Mouse (Mus musculus): ENCODE results near the gene Gm27029. TPM values are rescaled to one million over a fixed set of nuclear protein-coding genes. Genes with fewer than 3 reads are reported as not detected.

Gene Gm27029
- total and polyA plus RNA-seq, 2 experiments from 2014 or later: 2.2 to 6.4 TPM

DNA sequence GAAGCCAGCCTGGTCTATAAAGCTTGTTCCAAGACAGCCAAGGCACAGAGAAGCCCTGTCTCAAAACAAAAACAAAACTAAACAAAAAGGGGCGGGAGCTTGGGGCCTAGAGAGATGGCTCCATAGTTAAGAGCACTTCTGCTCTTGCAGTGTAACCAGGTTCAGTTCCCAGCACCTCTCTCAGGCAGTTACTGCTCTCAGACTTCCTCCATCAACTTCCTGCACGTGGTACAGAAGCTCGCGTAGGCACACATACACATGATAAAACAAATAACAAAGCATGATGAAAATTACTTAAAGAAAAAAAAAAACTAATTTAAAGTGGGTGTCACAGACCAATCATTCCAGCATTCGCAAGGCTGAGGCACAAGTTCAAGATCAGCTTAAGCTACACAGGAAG lies 4.4 kb downstream of the Gm27029 start:
- Histone ChIP-seq H3K27me3 (ENCODE audit: insufficient read depth, low read length) (no peaks in the 10 kb centered on the region), H3K9ac (replicated peaks; ENCODE audit: low read length) (no peak overlapping the region), H3K4me3 (ENCODE audit: low read length) (no peak overlapping the region), H3K4me1 (ENCODE audit: insufficient read depth, low read length) (peaks cover 10% of the 10 kb centered on the region; the same call in 1 of the 2 replicates), H3K36me3 (ENCODE audit: insufficient read depth, low read length) (no peaks in the 10 kb centered on the region), H3K9me3 (ENCODE audit: low read length) (no peaks in the 10 kb centered on the region), H3K4me2 (ENCODE audit: low read depth, low read length) (no peak overlapping the region), H3K27ac (no peak overlapping the region)
- DNase-seq (ENCODE audit: low spot score): no peak
- no peak for ATAC-seq
- no peak for TF ChIP-seq CTCF (IDR thresholded peaks at IDR 0.05; ENCODE audit: low read depth)
- WGBS: 89% methylated on average over 5 of the region's 5 CpGs

DNA sequence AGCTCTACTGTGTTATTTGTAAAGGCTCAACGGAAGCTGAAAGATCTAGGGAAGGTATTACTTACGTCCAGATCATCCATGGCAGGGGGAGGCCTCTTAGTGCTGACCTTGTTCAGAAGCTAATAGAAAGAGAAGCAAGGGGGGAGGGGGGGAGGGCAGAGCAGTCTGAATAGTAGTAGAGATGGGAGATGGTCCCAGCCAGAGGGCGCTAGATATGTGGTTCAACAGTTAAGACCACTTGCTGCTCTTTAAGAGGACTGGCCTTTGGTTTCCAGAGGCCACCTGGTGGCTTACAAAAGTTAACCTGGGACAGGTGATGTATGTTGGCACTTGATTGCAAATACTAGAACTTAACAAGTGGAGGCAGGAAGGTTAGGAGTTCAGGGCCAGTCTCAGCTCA lies 5.0 kb downstream of the Gm27029 start:
- peak; percentile 41 for DNase-seq (ENCODE audit: low spot score)
- WGBS: 27% methylated on average over 3 of the region's 3 CpGs
- Histone ChIP-seq H3K4me3 (ENCODE audit: low read length) (no peak overlapping the region), H3K27me3 (ENCODE audit: insufficient read depth, low read length) (no peaks in the 10 kb centered on the region), H3K4me1 (ENCODE audit: insufficient read depth, low read length) (peaks cover 10% of the 10 kb centered on the region; the same call in 1 of the 2 replicates), H3K27ac (no peak overlapping the region), H3K36me3 (ENCODE audit: insufficient read depth, low read length) (no peaks in the 10 kb centered on the region), H3K9ac (replicated peaks; ENCODE audit: low read length) (no peak overlapping the region), H3K4me2 (ENCODE audit: low read depth, low read length) (no peak overlapping the region), H3K9me3 (ENCODE audit: low read length) (no peaks in the 10 kb centered on the region)
- no peak for ATAC-seq
- peak; percentile 47 for TF ChIP-seq CTCF (IDR thresholded peaks at IDR 0.05; ENCODE audit: low read depth)

DNA sequence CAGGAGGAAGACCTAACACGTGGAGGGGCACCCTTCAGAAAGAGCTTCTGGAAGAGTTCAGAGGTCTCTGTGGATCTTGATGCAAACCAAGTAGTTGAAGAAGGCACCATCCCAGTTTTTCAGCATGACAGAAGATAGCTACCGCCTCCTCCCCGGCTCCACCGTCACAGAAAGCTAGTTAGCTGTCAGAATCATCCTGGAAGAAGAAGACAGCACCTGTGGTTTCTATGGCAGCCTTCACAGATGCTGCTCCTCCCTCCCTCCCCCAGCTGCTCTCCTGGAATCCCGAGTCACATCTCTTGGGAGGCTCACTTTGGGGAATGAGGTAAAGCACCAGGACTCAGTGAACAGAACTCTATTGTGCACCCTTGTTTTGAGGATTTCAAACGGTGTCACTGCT lies 5.6 kb downstream of the Gm27029 start:
- Histone ChIP-seq H3K27ac (no peak overlapping the region), H3K4me2 (ENCODE audit: low read depth, low read length) (no peak overlapping the region), H3K4me1 (ENCODE audit: insufficient read depth, low read length) (peaks cover 4% of the 10 kb centered on the region; the same call in 1 of the 2 replicates), H3K4me3 (ENCODE audit: low read length) (no peak overlapping the region), H3K9me3 (ENCODE audit: low read length) (no peaks in the 10 kb centered on the region), H3K27me3 (ENCODE audit: insufficient read depth, low read length) (no peaks in the 10 kb centered on the region), H3K9ac (replicated peaks; ENCODE audit: low read length) (no peak overlapping the region), H3K36me3 (ENCODE audit: insufficient read depth, low read length) (no peaks in the 10 kb centered on the region)
- ATAC-seq (no peak), DNase-seq (ENCODE audit: low spot score) (no peak)
- no peak for TF ChIP-seq CTCF (IDR thresholded peaks at IDR 0.05; ENCODE audit: low read depth)
- WGBS: 56% methylated on average over 6 of the region's 6 CpGs

DNA sequence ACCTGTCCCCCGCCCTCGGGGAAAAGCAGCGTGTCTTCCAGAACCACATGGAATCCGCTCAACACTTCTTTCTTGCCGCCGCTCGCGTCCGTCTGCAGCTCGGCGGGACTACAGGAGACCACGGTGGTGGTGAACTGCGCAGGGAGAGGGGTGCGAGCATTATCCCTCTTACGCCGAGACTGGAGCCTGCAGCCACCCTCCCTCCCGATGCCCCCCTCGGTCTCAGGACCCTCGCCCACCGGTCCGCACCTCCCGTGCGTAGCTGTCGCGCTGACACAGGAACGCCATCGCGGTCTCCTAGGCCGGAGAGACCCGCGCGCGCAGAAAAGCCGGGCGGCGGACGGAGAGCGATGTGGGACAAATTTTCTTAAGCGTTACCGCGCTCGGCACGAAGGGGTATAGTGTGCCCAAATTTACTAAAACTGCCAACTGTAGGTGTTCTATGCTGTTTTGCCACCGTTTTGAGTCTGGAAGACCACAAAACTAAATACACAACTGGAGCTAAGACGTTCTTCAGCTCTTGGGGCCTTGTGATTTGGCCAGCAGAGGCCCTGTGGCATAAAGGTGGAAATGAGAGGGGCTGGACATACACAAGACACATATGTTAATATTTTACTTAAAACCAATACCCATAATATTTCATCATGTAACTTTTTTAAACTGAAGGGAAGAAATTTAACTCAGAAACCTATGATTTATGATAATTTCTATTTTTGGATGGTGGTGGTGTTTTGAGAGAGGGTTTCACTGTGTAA lies 7.3 kb downstream of the Gm27029 start, which contains the start of gene Aarsd1:
Aarsd1 (minus strand) TSS at position 515 of the 755 bp plus-strand sequence.
- no peak; the same call in 1 of the 2 replicates for TF ChIP-seq CTCF (IDR thresholded peaks at IDR 0.05; ENCODE audit: low read depth)
- peak within 1 kb of the TSS; percentile 82 for H3K4me3 ChIP-seq (ENCODE audit: low read length)
- H3K4me1 ChIP-seq (ENCODE audit: insufficient read depth, low read length): no peaks in the 10 kb centered on the region
- H3K4me2 ChIP-seq (ENCODE audit: low read depth, low read length): peak within 1 kb of the TSS; percentile 65
- ATAC-seq: peak; percentile 81
- H3K9me3 ChIP-seq (ENCODE audit: low read length): no peaks in the 10 kb centered on the region
- H3K27me3 ChIP-seq (ENCODE audit: insufficient read depth, low read length): no peaks in the 10 kb centered on the region
- H3K27ac ChIP-seq: peak within 1 kb of the TSS; percentile 87
- H3K9ac ChIP-seq (replicated peaks; ENCODE audit: low read length): peak within 1 kb of the TSS; percentile 88
- under 1% methylated on average over 45 of the region's 45 CpGs for WGBS
- DNase-seq (ENCODE audit: low spot score): peak; percentile 91
- H3K36me3 ChIP-seq (ENCODE audit: insufficient read depth, low read length): peaks cover 5% of the 10 kb centered on the region

DNA sequence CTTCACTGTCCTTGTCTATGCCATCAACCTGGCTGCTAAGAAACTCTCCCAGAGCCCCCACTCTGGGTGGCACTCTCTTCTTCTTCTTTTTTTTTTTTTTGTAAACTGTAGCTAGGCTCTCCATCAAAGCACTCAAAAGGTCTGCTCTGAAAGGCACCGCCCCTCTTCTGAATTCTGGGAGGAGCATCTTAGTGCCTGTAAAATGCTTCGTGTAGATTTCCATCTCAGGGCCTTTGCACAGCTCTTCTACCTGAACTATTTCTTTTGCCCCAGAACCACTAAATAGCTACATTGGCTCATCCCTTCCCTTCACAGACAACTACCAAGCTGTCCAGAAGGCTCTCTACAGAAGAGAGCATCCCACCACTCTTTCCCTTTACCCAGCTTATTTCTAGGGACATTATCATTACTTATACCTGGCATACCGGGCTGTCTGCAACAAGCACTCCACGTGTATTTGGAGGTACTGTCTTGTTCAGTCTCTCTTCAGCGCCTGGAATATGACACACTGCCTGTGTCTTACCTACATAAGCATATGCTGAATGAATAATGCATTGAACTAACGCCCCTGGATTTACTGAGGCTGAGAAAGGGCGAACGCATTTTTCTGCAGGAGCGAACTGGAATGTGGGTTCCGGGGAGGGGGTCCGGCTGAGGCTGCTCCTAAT lies 8.0 kb downstream of the Gm27029 start:
- peak overlapping the region; percentile 87 for H3K27ac ChIP-seq
- peaks cover 12% of the 10 kb centered on the region for H3K36me3 ChIP-seq (ENCODE audit: insufficient read depth, low read length)
- peak overlapping the region; percentile 88 for H3K9ac ChIP-seq (replicated peaks; ENCODE audit: low read length)
- H3K4me3 ChIP-seq (ENCODE audit: low read length): peak overlapping the region; percentile 82
- H3K4me1 ChIP-seq (ENCODE audit: insufficient read depth, low read length): no peaks in the 10 kb centered on the region
- peak overlapping the region; percentile 65 for H3K4me2 ChIP-seq (ENCODE audit: low read depth, low read length)
- WGBS: 2% methylated on average over 11 of the region's 11 CpGs
- no peaks in the 10 kb centered on the region for H3K27me3 ChIP-seq (ENCODE audit: insufficient read depth, low read length)
- DNase-seq (ENCODE audit: low spot score) (no peak), ATAC-seq (no peak)
- no peak for TF ChIP-seq CTCF (IDR thresholded peaks at IDR 0.05; ENCODE audit: low read depth)
- H3K9me3 ChIP-seq (ENCODE audit: low read length): no peaks in the 10 kb centered on the region

DNA sequence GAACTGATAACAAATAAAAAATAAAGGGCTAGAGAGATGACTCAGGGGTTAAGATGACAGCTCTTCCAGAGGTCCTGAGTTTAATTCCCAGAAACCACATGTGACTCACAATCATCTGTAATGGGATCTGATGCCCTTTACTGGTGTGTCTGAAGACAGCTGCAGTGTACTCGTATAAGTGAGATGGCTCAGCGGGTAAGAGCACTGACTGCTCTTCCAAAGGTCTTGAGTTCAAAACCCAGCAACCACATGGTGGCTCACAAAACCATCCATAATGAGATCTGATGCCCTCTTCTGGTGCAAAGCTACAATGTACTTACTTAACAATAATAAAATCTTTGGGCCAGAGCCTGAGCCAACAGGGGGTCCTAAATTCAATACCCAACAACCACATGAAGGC lies 9.3 kb downstream of the Gm27029 start:
- 88% methylated on average over 2 of the region's 2 CpGs for WGBS

More for the DNA sequence above, 9.3 kb downstream of the Gm27029 start:
- no peaks in the 10 kb centered on the region for H3K27me3 ChIP-seq (ENCODE audit: insufficient read depth, low read length)
- no peak overlapping the region for H3K4me2 ChIP-seq (ENCODE audit: low read depth, low read length)
- DNase-seq (ENCODE audit: low spot score) (no peak), ATAC-seq (no peak)
- no peaks in the 10 kb centered on the region for H3K4me1 ChIP-seq (ENCODE audit: insufficient read depth, low read length)
- no peak overlapping the region for H3K9ac ChIP-seq (replicated peaks; ENCODE audit: low read length)
- H3K27ac ChIP-seq: no peak overlapping the region
- peak; percentile 35; the same call in 1 of the 2 replicates for TF ChIP-seq CTCF (IDR thresholded peaks at IDR 0.05; ENCODE audit: low read depth)
- no peak overlapping the region for H3K4me3 ChIP-seq (ENCODE audit: low read length)
- peaks cover 20% of the 10 kb centered on the region for H3K36me3 ChIP-seq (ENCODE audit: insufficient read depth, low read length)
- H3K9me3 ChIP-seq (ENCODE audit: low read length): no peaks in the 10 kb centered on the region

All from hindbrain, postnatal 0 days (tissue).